Mouse (Mus musculus): ENCODE results near the gene Pld4. TPM values are rescaled to one million over a fixed set of nuclear protein-coding genes. Genes with fewer than 3 reads are reported as not detected.

The Pld4 gene
- total RNA-seq, 1 experiment from 2014 or later: 6.4 TPM

DNA sequence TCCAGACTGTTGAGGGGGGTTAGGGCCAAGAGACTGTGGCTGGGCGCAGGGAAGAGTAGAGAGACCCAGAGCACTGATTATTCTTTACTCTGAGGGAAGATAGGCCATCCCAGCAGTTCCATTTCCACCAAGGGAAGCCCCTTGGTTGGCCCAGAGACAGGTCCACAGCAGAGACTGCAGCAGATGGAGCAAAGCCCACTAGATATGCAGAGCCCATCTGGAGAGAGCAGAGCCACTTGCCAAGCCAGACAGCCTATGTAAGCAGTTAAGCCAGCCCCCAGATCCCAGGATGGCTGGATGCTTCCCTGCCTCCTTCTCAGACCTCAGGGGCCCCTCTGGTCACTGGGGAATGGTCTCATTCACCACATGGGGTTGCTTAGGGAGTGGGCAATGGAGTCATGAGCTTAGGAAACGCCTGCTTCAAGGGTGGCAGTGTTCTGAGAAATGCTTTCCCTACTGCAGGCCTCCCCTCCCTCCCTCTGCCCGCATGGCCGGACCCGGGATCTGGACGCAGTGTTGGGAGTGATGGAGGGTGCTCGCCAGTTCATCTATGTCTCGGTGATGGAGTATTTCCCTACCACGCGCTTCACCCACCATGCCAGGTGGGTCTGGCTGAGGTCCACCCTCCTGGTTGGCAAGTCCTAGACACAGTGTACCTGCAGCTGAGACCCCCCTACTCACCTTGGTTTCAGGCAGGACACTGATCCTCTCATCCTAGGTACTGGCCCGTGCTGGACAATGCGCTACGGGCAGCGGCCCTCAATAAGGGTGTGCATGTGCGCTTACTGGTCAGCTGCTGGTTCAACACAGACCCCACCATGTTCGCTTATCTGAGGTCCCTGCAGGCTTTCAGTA lies 6.8 kb downstream of the Pld4 start:
- DNase-seq: no peak

DNA sequence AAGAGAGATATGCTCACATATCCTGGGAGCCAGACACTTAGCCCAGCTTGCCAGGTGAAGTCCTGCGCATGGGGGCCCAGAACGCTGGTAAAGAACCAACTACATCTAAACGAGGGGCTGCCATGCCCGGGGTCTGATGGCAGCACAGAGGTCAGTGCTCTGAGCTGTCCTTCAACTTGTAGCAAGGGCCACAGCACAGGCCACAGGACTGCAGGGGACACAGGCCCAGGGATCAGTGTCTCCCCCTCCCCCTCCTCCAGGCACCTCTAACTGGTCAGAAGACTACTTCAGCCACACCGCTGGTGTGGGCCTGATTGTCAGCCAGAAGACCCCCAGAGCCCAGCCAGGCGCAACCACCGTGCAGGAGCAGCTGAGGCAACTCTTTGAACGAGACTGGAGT lies 7.7 kb downstream of the Pld4 start:
- DNase-seq: no peak

- DNase-seq: no peak
Observed at GRCm38 (mm10) chr12:112769031-112769430, 8.6 kb downstream of the Pld4 start.

DNA sequence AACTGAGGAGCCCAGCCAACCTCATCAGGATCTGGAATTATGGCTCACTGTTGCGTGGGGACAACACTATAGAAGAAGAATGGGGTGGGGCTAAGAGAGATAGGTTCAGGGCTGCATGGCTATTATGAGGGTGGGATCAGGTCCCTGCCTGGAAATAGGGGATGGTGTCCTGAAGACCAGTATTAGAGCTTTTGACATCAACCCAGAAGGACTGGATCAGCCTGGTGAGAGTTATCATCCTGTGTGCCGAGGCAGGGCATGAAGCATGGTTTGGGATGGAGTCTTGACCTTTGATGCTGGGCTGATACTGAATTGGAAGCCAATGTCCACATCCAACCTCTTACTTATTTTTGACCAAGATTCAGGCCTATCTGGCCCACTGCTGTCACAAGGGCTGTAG lies 9.3 kb downstream of the Pld4 start:
- no peak for DNase-seq

DNA sequence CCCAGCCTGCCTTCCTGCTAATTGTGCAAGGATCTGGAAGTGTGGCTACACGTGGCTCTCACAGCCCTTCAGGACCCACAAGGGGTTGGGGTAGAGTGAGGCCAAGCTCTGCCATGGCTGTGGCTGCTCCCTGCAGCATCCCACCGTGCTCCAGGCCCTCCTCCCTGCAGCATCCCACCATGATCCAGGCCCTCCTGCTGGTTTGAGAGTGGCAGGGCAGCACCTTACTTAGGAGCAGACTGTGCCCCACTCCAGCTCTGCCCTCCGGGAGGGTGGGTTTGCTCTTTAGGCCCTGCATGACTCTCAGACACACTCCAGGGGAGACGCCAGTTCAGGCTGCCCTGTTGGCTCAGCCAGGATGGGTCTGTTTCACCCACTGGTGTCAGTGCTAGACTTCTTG lies 9.9 kb downstream of the Pld4 start:
- no peak for DNase-seq

GRCm38 (mm10) chr12:112772306-112772705 lies 11.9 kb downstream of the Pld4 start:
- DNase-seq: no peak

- DNase-seq: no peak
Observed at GRCm38 (mm10) chr12:112773366-112773765, 12.9 kb downstream of the Pld4 start.

DNA sequence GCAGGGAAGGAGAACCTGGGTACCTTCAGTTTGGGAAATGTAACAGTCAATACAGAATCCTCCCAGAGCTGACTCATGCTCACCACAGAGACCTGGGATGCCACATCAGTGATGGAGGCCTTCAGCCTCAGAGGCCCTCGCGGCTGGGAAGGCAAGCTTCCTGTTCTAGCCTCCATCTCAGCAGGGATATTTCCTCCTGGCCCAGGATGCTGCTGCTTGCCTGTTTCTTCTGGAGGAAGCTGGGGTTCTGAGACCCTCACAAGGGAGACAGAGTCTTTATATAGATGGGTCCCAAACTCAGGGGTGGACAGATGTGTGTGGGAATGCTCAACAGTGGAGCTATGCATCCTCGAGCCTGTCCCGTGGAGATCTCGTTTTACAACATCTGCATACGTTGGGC lies 13.6 kb downstream of the Pld4 start:
- DNase-seq: no peak

GRCm38 (mm10) chr12:112774481-112774880 lies 14.0 kb downstream of the Pld4 start:
- no peak for DNase-seq

DNA sequence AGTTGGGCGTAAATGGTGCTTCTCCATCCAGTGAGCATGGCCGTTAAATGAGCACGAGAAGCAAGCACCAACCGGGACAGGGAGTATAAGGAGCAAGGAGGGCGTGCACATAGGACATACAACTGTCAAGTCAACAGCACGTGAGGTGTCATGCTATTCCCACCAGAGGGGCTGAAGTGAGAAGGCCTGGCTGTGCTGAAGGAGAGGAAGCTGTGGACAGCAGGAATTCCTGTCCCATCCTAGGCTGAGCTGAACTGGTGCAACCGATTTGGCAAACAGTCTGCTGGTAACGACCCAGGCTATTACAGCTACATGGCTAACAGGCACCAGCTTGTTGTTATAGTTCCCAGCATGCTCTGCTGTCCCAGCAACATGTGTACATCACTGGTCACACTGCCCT lies 30.6 kb downstream of the Pld4 start:
- DNase-seq: no peak

- peak; percentile 78 for DNase-seq
Observed at GRCm38 (mm10) chr12:112793601-112794355, 33.3 kb downstream of the Pld4 start.

DNA sequence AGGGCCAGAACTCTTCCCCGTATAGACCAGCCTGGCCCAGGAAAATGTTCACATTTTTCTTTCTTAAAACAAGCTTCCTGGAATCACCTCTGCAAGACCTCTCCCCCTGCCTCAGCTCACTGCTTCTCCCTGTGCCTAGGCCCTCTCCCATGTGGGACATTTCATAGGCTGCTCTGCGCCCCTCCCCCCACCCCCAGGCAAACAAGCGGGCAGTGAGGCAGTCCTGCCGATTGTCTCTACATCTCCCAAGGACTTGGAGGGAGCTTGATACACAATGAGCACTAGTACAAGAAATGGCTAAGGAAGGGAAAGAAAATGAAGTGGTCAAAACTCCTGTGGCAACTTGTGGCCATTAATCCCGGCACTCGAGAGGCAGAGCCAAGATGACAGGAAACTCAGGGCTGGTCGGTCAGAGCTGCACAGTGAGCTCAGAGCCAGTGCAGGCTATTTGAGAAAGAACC lies 33.9 kb downstream of the Pld4 start:
- DNase-seq: no peak

- DNase-seq: no peak
Observed at GRCm38 (mm10) chr12:112794998-112795397, 34.5 kb downstream of the Pld4 start.

- no peak for DNase-seq
Observed at GRCm38 (mm10) chr12:112795466-112796104, 35.1 kb downstream of the Pld4 start.

DNA sequence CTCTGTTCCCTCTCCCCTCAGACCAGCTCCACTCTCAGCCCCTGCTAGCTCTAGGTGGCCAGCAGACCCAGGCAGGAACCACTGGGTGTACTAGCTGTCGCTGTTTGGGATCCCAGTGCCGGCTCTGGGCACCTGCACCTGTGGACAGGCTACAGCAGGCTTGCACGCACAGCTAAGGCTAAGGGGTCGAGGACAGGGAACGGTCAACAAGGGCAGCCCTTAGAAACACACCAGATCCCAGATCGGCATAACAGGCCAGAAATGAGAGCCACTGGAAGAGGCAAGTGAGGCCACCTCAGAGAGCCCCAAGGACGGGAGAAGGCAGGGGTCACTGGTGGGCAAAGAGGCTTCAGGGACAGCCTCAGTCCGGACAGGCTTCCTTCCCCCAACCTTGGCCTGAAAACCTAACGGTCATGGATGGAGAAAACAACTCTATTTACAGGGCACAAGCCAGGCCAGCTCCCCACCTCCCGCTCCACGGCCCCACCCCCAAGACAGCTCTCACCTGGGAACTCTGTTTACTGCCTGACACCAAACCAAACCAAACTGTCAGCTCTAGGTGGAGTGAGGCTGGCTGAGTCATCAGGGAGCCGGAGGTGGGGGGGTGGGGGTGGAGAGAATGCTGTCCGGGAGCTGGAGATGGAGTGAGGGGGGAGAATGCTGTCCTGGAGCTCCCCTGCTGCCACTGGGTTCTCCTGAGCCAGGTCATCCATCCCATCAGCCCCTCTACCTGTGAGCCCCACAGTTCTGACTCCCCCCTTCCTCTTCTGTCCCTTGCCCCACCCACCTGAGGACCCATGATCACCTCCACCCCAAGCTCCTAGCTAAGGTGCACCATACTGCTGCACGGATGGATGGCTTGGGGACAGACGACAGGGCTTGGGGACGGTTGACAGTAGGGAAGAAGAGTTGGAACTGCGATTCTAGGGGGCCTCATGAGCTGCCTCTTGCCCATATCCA lies 36.4 kb downstream of the Pld4 start:
- DNase-seq: no peak

GRCm38 (mm10) chr12:112797672-112798331 lies 37.3 kb downstream of the Pld4 start:
- peak; percentile 83 for DNase-seq

GRCm38 (mm10) chr12:112798332-112798681 lies 37.9 kb downstream of the Pld4 start:
- no peak for DNase-seq

DNA sequence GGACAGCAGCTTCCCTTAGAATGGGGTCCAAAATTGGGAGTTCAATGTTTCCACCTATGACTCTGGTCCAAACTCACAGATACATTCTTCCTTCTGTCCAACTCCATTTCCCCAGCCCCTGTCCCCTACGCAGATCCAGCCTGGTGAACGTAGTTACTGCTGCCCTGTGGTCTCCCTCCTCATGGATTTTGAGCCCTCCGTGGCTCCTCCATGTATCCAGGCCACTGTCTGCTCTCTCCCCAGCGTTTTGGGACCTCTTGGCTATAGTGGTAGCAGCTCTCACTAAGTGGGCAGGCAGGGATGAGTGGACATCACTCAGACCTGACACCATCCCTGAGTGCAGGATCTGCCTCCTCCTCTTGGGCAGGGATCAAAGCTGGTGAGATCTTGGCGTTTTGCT lies 38.3 kb downstream of the Pld4 start:
- DNase-seq: no peak

- DNase-seq: no peak
Observed at GRCm38 (mm10) chr12:112799237-112799970, 38.9 kb downstream of the Pld4 start.

DNA sequence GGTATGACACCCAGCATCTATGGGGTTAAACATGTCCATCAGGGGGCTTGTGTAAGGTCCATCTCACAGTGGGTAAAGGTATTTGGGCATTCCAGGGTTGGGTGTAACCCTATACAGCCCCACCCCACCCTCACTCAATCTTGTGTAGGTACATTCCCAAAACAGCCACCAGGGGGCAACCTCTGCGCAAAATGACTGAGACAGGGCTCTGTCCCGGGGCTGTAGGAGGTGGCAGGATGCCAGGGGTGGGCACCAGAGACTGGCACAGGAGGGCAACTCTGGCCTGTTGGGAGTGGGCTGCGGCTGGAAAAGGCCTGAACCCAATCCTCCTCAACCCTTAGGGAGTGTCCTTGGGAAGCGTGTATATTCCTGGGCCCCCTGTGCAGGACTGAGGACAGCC lies 40.0 kb downstream of the Pld4 start:
- DNase-seq: peak; percentile 82
